Mouse (Mus musculus) embryonic facial prominence, embryonic 15.5 days (tissue): Measurements from ENCODE around the gene Nek6. TPM values are rescaled to one million over a fixed set of nuclear protein-coding genes. Genes with fewer than 3 reads are reported as not detected.

Experiments used
- ATAC-seq: fragments of 200-750 bp; cut with Nextera tagmentation; 2 replicates; pipeline ENCODE4 v1.8.0; 2017; ENCODE audit warnings: low read depth, moderate TSS enrichment; ENCODE audit not compliant: insufficient number of reproducible peaks, low FRiP score, low TSS enrichment
- H3K27ac ChIP-seq: fragments of 300-500 bp; sonication (generic); replicated peaks from 2 replicates; pipeline ENCODE4 v1.5.1; 2015; ENCODE audit warnings: mild to moderate bottlenecking, inconsistent platforms
- H3K27me3 ChIP-seq: fragments of 300-500 bp; sonication (generic); 2 replicates; pipeline ENCODE4 v1.6.1; 2015; ENCODE audit warnings: inconsistent platforms
- H3K36me3 ChIP-seq: fragments of 300-500 bp; sonication (generic); 2 replicates; pipeline ENCODE4 v1.6.1; 2015; ENCODE audit warnings: mild to moderate bottlenecking, inconsistent platforms
- H3K4me1 ChIP-seq: fragments of 300-500 bp; sonication (generic); 2 replicates; pipeline ENCODE4 v1.6.1; 2015; ENCODE audit warnings: inconsistent platforms
- H3K4me2 ChIP-seq: fragments of 300-500 bp; sonication (generic); replicated peaks from 2 replicates; pipeline ENCODE4 v1.6.1; 2015; ENCODE audit warnings: mild to moderate bottlenecking, inconsistent platforms
- H3K4me3 ChIP-seq: fragments of 300-500 bp; sonication (generic); replicated peaks from 2 replicates; pipeline ENCODE4 v1.5.1; 2015; ENCODE audit warnings: mild to moderate bottlenecking, inconsistent platforms
- H3K9ac ChIP-seq: fragments of 300-500 bp; sonication (generic); 2 replicates; pipeline ENCODE4 v1.6.1; 2015; ENCODE audit warnings: inconsistent platforms
- H3K9me3 ChIP-seq: fragments of 300-500 bp; sonication (generic); replicated peaks from 2 replicates; pipeline ENCODE4 v1.6.1; 2016; ENCODE audit warnings: inconsistent platforms
- WGBS: fragments of 180-500 bp; shearing (Covaris S2); methylation state at CpG from one replicate; pipeline ENCODE4 v1.1.7; 2015; 5-methylcytosine and 5-hydroxymethylcytosine counted together
- polyA plus RNA-seq: library from polyadenylated mRNA; unstranded; fragments of >200 nt; fragmentation: Nextera tagmentation; extraction: Ambion mirVana; gene quantifications from 2 replicates; pipeline ENCODE4 v1.2.1, GENCODE M21; 2015

Nek6 gene
- polyA plus RNA-seq, 1 experiment from 2014 or later: 92.8 TPM

DNA sequence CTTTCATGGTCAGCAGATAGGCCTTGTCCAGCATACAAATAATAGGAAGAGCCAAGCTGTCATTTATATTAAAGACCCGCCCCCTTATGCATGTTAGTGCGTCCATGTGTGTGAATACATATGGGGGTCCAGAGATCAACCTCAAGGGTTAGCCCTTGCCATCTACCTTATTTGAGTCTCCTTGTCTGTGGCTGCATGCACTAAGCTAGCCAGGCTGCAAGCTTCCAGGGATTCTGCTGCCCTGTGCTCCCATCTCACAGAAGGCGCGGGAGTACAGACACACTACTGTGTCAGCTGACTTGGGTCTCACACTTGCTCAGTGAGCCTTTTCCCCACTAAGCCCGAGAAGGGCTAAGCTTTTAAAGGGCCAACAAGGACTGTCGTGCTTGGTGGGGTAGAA lies 29.2 kb downstream of the Nek6 start:
- WGBS: 79% methylated on average over 6 of the region's 6 CpGs
- peaks cover 48% of the 10 kb centered on the region for H3K4me1 ChIP-seq

DNA sequence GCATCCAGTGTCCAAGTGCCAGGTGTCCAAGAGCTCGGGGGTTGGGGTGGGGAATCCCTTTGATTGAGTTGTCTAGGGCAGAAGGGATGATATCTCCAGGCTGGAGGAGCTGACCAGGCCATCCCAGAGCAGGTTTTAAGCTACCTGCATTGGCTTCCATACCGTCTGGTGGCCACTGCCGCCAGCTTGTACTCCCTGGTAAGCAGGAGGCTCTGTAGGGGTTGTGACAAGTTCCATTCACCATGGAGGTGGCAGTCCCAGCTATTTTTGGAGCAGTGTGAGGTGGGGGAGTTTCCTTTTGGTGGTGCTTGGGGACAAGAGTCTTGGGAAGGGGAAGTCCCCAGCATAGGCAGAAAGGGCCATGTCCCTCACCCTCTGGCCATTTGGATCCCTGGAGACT lies 29.7 kb downstream of the Nek6 start:
- H3K4me3 ChIP-seq: no peak overlapping the region
- H3K9me3 ChIP-seq: no peaks in the 10 kb centered on the region
- WGBS: 83% methylated on average over 3 of the region's 3 CpGs
- H3K4me1 ChIP-seq: peaks cover 49% of the 10 kb centered on the region
- no peak overlapping the region for H3K27ac ChIP-seq
- no peak for ATAC-seq
- no peaks in the 10 kb centered on the region for H3K27me3 ChIP-seq
- no peaks in the 10 kb centered on the region for H3K36me3 ChIP-seq
- H3K9ac ChIP-seq: no peak overlapping the region
- H3K4me2 ChIP-seq: no peak overlapping the region

More for the DNA sequence above, 29.2 kb downstream of the Nek6 start:
- no peak overlapping the region for H3K27ac ChIP-seq
- no peak for ATAC-seq
- H3K9me3 ChIP-seq: no peaks in the 10 kb centered on the region
- no peak overlapping the region for H3K4me3 ChIP-seq
- no peak overlapping the region for H3K9ac ChIP-seq
- H3K27me3 ChIP-seq: no peaks in the 10 kb centered on the region
- H3K4me2 ChIP-seq: no peak overlapping the region
- H3K36me3 ChIP-seq: no peaks in the 10 kb centered on the region; the same call in 1 of the 2 replicates

DNA sequence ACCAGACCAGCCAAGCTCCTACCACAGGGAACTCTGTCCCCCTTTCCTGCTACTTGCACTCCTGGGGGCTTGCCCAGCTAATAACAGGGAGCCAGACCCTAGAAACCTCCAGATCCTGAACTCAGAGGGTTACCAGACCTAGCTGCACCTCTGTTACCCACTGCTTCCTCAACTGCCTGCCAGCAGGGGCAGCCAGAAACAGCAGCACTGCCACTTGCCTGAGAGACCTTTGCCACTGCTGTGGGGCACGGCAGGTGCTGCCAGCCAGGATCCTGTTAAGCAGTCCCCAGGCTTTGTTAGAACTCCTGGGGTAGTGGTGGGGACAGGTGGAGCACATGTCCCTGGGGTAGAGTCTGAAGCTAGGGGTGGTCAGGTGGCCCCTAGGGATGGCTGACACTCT lies 30.1 kb downstream of the Nek6 start:
- H3K9me3 ChIP-seq: no peaks in the 10 kb centered on the region
- H3K36me3 ChIP-seq: no peaks in the 10 kb centered on the region
- no peak overlapping the region for H3K27ac ChIP-seq
- no peak for ATAC-seq
- H3K27me3 ChIP-seq: no peaks in the 10 kb centered on the region
- 75% methylated on average over 1 of the region's 1 CpGs for WGBS
- H3K4me1 ChIP-seq: peaks cover 49% of the 10 kb centered on the region
- no peak overlapping the region for H3K9ac ChIP-seq
- H3K4me3 ChIP-seq: no peak overlapping the region
- no peak overlapping the region for H3K4me2 ChIP-seq

DNA sequence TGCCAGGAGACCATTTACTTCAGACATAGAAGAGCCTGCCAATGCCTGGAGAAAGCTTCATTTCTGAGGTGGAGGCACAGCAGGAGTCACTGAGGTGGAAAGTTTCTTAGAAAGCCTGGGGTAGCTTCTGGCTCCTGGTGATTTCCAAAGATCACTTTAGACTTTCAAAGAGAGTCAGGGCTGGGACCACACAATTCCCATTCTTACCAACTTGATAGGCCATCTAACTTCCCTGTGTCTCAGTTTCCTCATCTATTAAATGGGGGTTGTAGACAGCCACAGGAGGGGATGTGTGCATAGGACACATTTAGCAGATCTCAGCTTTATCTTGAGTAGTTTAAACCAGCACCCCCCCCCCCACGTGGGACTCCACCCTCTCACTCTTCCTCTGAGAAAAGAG lies 30.9 kb downstream of the Nek6 start:
- no peak for ATAC-seq
- Histone ChIP-seq H3K27me3 (no peaks in the 10 kb centered on the region), H3K9me3 (no peaks in the 10 kb centered on the region), H3K36me3 (no peaks in the 10 kb centered on the region), H3K9ac (no peak overlapping the region), H3K4me2 (no peak overlapping the region), H3K27ac (no peak overlapping the region), H3K4me1 (peaks cover 48% of the 10 kb centered on the region), H3K4me3 (no peak overlapping the region)
- 53% methylated on average over 1 of the region's 1 CpGs for WGBS

DNA sequence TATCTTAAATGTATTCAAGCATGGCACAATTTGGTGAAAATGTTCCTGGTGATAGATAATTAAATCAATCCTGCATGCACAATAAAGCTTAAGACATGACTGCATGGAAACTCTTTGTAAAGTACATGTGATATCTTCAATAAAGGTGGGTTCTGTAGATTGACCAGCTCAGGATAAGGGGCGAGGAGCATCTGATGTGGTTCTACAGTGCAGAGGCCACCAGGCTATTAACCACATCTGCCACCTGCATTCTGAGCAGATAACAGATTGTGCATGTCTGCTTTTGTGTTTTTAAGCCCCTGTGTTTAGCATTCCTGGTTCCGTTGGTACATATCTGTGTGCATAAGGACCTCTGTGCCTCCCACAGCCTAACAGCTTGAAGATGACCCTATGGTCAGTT lies 31.7 kb downstream of the Nek6 start:
- 89% methylated on average over 2 of the region's 2 CpGs for WGBS
- Histone ChIP-seq H3K4me2 (no peak overlapping the region), H3K4me1 (peaks cover 41% of the 10 kb centered on the region), H3K9me3 (no peaks in the 10 kb centered on the region), H3K27me3 (no peaks in the 10 kb centered on the region), H3K27ac (no peak overlapping the region), H3K36me3 (no peaks in the 10 kb centered on the region), H3K9ac (no peak overlapping the region), H3K4me3 (no peak overlapping the region)
- ATAC-seq: no peak

DNA sequence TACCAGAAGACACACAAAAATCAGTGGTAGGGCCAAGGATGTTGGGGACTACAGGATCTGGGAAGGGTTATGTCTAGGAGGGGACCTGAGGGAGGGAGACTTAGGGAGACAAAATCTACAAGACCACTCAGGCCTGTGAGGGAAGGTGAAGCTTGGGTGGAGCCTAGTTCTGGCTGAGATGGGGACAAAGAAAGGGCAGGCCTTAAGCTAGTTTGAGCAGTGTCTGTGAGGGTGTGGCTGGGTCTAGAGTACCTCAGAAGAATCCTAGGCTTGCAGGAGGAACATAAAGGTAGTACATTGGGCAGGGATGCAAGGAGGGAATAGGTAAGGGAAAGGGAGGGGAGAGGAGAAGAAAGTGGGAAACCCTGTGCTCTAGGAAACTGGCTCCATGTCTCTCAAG lies 32.9 kb downstream of the Nek6 start:
- Histone ChIP-seq H3K27ac (no peak overlapping the region; the same call in 1 of the 2 replicates), H3K9ac (no peak overlapping the region), H3K4me3 (no peak overlapping the region), H3K4me1 (peaks cover 41% of the 10 kb centered on the region), H3K36me3 (no peaks in the 10 kb centered on the region), H3K9me3 (no peaks in the 10 kb centered on the region), H3K27me3 (no peaks in the 10 kb centered on the region), H3K4me2 (no peak overlapping the region)
- ATAC-seq: no peak

DNA sequence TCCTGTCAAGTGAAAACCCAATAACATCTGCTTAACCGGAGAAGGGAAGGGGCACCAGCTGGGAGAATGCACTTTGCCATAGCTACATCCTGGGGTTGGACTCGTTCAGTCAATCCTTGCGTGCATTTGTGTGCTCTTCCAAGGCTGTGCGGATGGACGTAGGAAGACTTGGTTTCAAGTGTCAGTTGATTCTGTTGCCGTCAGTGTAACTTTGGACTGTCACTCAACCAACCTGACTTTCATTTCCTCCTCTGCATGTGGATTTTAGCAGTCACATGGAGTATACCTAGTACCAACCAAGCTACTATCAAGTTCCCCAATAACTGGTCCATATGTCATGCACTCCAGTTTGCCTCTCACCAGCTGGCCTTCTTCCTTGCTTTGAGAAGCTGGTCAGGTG lies 33.5 kb downstream of the Nek6 start:
- Histone ChIP-seq H3K4me3 (no peak overlapping the region), H3K9me3 (no peaks in the 10 kb centered on the region), H3K4me2 (no peak overlapping the region), H3K27ac (no peak overlapping the region), H3K36me3 (no peaks in the 10 kb centered on the region), H3K27me3 (no peaks in the 10 kb centered on the region), H3K4me1 (peaks cover 36% of the 10 kb centered on the region), H3K9ac (no peak overlapping the region)
- ATAC-seq: no peak
- 56% methylated on average over 6 of the region's 6 CpGs for WGBS

DNA sequence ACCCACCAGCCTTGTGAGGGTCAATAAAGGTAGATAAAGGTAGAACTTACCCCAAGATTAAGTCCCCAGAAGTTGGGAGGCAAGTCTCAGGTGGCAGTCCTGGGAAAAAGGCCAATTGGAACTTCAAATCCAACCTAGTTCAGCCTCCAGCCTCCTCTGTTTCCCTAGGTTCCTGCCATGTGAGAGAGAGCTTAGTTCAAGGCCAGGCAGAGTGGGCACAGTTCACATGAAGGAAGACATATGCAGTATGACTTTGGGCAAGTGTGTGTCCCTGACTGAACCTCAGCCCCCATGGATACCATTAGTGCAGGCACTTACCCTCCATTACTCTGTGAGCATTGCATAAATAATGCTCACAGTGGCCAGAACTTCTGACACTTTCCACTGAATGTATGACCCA lies 34.3 kb downstream of the Nek6 start:
- H3K4me3 ChIP-seq: no peak overlapping the region
- H3K4me1 ChIP-seq: peaks cover 32% of the 10 kb centered on the region
- H3K4me2 ChIP-seq: no peak overlapping the region
- H3K27me3 ChIP-seq: no peaks in the 10 kb centered on the region
- no peak overlapping the region for H3K9ac ChIP-seq
- H3K27ac ChIP-seq: no peak overlapping the region
- ATAC-seq: no peak
- no peaks in the 10 kb centered on the region for H3K9me3 ChIP-seq
- H3K36me3 ChIP-seq: no peaks in the 10 kb centered on the region

DNA sequence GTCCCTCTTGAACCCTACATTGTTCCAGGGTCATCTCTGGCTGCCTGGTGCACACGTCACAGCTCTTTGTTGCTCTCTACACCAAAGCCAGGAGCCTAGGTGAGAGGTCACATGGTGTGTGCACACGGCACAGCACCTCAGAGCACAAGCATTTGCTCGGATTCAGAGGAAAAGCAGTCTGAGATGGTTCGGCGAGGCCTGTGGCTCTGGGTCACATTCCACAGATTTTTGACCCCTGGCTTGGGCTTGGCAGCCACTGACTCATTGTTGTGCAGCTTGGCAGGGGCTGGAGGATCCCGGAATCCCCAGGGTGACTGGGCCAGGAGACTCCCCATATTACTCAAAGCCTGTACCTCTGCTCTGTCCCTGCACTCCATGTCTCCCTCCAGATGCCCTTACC lies 34.8 kb downstream of the Nek6 start:
- H3K4me2 ChIP-seq: no peak overlapping the region
- 26% methylated on average over 6 of the region's 6 CpGs for WGBS
- H3K27me3 ChIP-seq: no peaks in the 10 kb centered on the region
- no peaks in the 10 kb centered on the region for H3K9me3 ChIP-seq
- peaks cover 32% of the 10 kb centered on the region for H3K4me1 ChIP-seq
- no peak overlapping the region for H3K27ac ChIP-seq
- no peak for ATAC-seq
- H3K36me3 ChIP-seq: peaks cover 2% of the 10 kb centered on the region
- H3K4me3 ChIP-seq: no peak overlapping the region
- H3K9ac ChIP-seq: no peak overlapping the region

DNA sequence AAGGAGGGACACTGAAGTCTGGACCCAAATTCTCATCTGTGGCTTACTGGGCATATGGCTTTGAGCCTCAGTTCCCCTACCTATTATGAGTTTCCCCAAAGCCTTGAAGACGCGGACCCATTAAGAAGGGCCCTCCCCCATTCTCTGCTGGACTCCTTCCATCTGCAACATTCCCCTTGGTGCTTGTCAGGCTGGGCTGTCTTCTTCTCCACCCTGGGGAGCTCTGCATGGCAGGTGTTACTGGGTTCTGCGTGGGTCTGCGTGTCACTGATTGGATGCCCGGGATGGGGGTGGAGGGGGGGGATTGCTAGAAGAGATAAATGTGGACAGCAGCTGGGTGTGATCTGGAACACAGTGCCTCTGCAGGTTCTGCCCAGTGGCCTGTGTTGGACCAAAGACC lies 35.3 kb downstream of the Nek6 start:
- Histone ChIP-seq H3K4me1 (peaks cover 32% of the 10 kb centered on the region), H3K9ac (no peak overlapping the region), H3K9me3 (no peaks in the 10 kb centered on the region), H3K4me3 (no peak overlapping the region), H3K27me3 (no peaks in the 10 kb centered on the region), H3K36me3 (peaks cover 7% of the 10 kb centered on the region), H3K27ac (no peak overlapping the region), H3K4me2 (no peak overlapping the region)
- 73% methylated on average over 5 of the region's 5 CpGs for WGBS
- ATAC-seq: no peak

DNA sequence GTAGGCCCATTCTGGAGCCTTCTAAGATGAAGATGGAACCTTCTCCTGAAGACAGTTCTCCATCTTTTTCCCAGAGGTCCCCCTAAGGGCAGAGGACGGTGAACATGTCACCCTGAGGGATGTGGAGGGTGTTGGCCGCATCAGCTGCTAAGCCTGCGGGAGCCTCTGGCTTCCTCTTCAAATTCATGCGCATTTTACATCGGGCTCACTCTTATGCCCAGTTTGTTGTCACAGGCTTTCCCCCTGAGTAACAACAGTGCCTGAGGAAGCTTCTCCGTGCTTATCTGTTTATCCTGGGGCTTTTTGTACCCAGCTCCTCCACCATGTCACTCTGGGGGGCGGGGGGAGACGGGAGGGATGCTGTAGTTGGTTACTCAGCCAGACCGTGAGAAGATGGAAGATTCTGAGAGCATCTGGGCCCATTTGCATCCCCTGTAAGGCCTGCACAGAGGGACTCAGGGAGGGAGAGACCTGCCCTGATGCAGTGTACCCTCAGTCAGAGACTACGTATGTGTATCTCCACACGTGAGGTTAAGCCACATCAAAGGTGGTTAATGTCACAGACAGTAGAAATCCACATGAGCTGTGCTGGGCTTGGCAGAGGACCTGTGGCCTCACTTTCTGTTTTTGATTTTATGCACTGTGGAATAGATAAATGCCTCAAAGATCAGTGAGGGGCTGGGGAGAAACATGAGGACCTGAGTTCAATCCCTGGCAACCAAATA lies 36.5 kb downstream of the Nek6 start:
- peaks cover 17% of the 10 kb centered on the region for H3K36me3 ChIP-seq
- H3K9ac ChIP-seq: no peak overlapping the region
- H3K27me3 ChIP-seq: no peaks in the 10 kb centered on the region
- 59% methylated on average over 11 of the region's 11 CpGs for WGBS
- peaks cover 32% of the 10 kb centered on the region for H3K4me1 ChIP-seq
- H3K9me3 ChIP-seq: no peaks in the 10 kb centered on the region
- H3K4me3 ChIP-seq: no peak overlapping the region
- H3K27ac ChIP-seq: no peak overlapping the region
- no peak for ATAC-seq
- H3K4me2 ChIP-seq: no peak overlapping the region

DNA sequence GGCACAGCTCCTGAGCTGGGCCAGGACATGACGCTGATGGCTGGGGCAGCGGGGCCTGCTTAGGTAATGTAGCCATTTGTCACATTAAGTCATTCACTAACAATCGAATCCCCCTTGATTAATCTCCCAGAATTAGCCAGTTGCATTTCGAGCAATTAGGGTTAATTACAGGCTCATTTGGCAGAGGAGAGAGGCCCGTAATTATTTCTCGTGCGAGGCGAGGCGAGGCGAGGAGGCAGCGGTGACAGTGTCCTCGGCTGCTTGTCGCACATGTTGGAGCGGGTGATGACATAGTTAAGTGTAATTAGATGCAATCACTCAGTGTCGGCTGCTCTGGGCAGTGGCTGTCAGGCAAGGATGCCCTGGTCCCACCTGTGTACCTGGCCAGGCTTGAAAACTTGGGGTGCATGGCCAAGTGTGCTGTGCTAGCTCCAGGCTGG lies 40.6 kb downstream of the Nek6 start:
- H3K4me3 ChIP-seq: no peak overlapping the region
- no peak overlapping the region for H3K4me2 ChIP-seq
- 68% methylated on average over 15 of the region's 15 CpGs for WGBS
- H3K9me3 ChIP-seq: no peaks in the 10 kb centered on the region
- peaks cover under 1% of the 10 kb centered on the region; the same call in 1 of the 2 replicates for H3K4me1 ChIP-seq
- H3K27me3 ChIP-seq: no peaks in the 10 kb centered on the region
- H3K36me3 ChIP-seq: peaks cover 23% of the 10 kb centered on the region
- no peak overlapping the region for H3K27ac ChIP-seq
- H3K9ac ChIP-seq: no peak overlapping the region
- ATAC-seq: no peak
